Mouse (Mus musculus): ENCODE data around the gene Rftn2.

Gene Rftn2

GRCm38 (mm10) chr1:55226011-55226857, at the start of gene Rftn2:
TSS of gene Rftn2 (minus strand) at chr1:55226782.
- no peak for DNase-seq (ENCODE audit: low read depth)

GRCm38 (mm10) chr1:55265447-55265846, 38.9 kb upstream of the Rftn2 start:
- no peak for DNase-seq (ENCODE audit: low read depth)

DNA sequence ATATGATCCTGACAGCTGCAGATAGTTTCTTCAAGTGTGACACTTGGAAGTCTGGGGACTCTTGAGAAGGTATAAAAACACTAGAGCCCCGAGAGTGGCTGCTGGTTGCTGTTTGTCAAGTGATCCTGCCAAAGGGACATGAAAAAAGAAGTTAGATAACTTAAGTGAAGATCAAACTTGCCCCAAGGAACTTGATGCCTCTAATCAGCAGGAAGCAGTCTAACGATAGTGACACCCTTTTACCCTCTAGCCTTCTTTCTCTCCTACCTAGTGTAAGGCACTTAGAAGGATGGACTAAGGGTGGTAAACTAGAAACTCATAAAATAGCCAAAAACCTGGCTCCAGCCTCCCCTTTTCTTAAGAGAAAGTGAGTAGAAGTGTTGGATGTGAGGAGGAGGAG, 37.8 kb upstream of the Rftn2 start:
- no peak for DNase-seq (ENCODE audit: low read depth)

DNA sequence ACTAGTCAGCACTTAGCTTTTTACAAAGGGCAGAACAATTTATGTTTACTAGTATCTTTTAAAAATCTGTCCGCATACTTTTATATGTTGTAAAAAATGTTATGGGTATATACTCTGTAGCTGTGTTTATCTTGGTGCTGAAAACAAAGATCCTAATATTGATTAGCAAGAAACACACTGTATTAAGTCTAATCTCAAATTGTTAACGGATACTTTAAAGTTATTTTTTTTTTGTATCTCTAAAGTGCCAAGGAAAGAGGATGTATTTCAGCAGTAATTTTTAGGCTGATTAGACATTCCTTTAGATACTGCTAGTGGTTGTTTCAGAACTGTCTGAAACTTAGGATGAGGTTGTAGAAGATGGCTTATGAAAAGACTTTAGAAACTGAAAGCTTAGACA, 19.8 kb upstream of the Rftn2 start:
- no peak for DNase-seq (ENCODE audit: low read depth)

DNA sequence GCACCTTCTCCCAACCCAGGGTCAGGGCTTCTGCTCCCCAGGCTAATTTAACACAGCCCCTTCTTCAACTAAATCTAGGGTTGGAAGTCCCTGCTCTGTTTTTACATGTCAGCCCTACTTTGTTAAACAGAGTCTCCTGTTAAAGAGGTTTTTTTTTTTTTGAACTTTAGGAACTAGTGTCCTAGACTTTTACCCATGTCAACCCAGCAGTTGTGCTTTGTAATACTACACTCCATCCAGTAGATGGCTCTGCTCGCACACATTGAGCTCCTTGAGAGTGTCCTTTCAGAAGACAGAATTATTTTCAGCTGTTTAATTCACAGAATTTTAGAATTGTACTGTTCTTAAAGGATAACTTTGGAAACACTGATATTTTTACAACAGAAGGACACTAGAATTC, 12.7 kb upstream of the Rftn2 start:
- DNase-seq (ENCODE audit: low read depth): no peak

DNA sequence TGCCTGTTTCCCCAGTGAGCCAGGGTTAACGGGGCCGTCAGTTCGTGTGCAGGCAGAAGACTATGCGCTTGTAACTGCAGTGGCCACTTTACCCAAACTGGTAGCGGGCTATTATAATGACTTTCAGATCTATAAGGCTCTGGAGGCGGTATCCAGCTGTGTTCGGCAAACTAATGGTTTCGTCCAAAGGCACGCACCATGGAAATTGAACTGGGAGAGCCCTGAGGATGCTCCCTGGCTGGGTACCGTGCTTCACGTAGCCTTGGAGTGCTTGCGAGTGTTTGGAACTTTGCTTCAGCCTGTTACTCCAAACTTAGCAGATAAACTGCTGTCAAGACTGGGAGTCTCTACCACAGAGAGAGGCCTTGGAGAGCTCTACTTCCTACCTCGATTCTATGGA, 11.9 kb upstream of the Rftn2 start:
- DNase-seq (ENCODE audit: low read depth): no peak

DNA sequence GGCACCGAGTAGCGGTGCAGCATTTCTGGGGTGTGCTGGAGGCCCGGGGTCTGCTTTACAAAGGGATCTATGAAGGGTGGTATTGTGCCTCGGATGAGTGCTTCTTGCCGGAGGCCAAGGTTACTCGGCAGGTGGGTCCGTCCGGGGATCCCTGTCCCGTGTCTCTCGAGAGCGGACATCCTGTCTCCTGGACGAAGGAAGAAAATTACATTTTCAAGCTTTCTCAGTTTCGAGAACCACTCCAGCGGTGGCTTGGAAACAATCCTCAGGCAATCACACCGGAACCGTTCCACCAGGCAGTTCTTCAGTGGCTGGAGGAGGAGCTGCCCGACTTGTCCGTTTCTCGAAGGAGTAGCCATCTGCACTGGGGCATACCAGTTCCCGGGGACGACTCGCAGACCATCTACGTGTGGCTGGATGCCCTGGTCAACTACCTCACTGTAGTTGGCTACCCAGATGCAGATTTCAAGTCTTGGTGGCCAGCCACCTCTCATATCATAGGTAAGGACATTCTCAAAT, 11.1 kb upstream of the Rftn2 start:
- DNase-seq (ENCODE audit: low read depth): no peak

- DNase-seq (ENCODE audit: low read depth): peak; percentile 89
Observed at GRCm38 (mm10) chr1:55236890-55237642, 10.5 kb upstream of the Rftn2 start, which contains the start of gene Mars2. TSS of gene Mars2 (plus strand) at chr1:55237177.

- no peak for DNase-seq (ENCODE audit: low read depth)
Observed at GRCm38 (mm10) chr1:55236487-55236886, 9.9 kb upstream of the Rftn2 start.

GRCm38 (mm10) chr1:55234910-55235520, 8.4 kb upstream of the Rftn2 start:
- no peak for DNase-seq (ENCODE audit: low read depth)

DNA sequence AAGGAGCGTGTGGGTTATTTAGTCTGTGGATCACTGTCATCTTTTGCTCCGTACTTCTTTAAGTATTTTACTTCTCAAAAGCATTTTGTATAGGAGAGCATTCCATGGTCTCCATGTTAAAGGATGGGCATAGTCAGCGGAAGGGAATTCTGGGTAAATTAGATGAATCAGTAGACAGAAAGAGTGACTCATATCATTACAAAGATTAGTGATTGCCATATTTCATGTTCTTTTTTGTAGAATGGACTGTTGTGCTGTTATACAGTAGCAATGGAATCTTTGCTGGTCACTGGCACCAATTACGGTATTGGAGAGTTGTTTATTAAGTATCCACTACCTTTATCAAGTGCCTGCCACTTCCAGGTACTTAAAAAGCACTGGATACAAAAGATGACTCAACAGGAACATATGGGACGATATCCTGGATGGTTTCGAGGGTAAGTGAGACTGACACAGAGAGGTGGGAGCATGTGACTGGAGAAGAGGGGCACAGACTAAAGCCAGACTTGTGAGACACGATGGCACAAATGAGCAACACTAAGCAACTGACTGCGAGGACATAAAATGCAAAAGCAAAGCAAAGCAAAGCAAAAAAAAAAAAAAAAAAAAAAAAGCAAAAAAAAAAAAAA, 1.8 kb upstream of the Rftn2 start:
- DNase-seq (ENCODE audit: low read depth): no peak

- DNase-seq (ENCODE audit: low read depth): no peak
Observed at GRCm38 (mm10) chr1:55227376-55227775, 794 bp upstream of the Rftn2 start.

- no peak for DNase-seq (ENCODE audit: low read depth)
Observed at GRCm38 (mm10) chr1:55225398-55225797, 1.2 kb downstream of the Rftn2 start.

GRCm38 (mm10) chr1:55224111-55224510, 2.5 kb downstream of the Rftn2 start:
- no peak for DNase-seq (ENCODE audit: low read depth)

DNA sequence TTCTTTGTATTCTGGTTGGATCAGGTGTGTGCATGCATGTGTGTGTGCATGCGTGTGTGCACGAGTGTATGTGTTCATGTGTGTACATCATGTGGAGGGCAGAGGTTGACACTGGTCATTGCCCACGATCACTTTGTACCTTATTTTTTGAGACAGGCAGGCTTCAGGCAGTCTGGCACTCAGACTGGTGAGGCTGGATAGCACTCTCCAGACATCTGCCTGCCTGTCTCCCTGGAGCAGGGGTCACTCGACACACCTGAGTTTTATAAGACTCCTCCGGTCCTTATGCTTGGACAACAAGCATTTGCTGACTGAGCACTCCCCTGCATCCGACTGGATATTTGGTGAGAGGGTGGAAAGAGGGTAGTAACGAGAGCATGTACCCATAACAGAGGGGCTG, 3.6 kb downstream of the Rftn2 start:
- no peak for DNase-seq (ENCODE audit: low read depth)

DNA sequence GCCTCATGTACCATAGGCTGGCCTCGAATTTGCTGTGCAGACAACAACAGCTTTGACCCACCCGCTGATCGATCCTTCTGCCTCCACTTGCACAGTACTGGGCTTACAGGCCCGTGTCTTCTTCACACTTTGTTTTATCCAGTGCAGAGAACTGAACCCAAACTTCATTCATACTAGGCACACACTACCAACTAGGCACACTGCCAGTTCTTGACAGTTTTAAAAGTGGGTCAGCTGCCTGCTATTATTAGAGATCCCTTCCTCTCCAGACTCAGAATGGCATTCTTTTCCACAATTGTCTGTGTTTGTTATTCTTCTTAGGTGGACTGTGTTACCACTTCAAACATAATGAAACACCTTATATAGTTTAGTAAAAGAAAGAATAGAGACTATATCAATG, 5.2 kb downstream of the Rftn2 start:
- no peak for DNase-seq (ENCODE audit: low read depth)

- DNase-seq (ENCODE audit: low read depth): no peak
Observed at GRCm38 (mm10) chr1:55217191-55217590, 9.4 kb downstream of the Rftn2 start.

DNA sequence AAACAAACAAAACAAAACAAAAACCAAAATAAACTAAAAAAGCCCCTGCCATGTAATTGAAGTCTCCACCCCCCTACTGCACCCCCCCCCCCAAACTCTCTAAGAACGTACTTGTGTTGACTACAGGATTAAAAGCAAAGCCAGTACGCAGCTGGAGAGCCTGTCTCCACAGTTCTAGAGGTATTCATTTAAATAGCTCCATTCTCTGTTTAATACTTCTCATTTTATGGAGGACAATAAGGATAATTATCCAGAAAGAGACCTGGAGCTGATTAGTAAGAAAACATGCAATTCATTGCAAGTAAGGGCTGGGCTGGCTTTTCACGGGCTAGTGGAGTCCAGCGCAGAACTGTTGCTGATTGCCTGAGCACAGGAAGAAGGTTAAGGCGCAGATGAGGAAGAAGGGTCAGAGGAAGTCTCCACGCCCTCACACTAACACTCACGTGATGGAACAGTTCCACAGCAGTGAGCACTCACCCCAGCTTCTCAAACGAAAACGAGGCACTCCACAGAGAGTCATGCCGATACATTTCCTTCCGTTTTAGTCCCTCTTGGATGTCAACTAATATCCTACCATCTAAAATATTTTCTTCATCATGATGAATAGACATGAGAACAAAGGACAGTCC, 11.3 kb downstream of the Rftn2 start:
- no peak for DNase-seq (ENCODE audit: low read depth)

DNA sequence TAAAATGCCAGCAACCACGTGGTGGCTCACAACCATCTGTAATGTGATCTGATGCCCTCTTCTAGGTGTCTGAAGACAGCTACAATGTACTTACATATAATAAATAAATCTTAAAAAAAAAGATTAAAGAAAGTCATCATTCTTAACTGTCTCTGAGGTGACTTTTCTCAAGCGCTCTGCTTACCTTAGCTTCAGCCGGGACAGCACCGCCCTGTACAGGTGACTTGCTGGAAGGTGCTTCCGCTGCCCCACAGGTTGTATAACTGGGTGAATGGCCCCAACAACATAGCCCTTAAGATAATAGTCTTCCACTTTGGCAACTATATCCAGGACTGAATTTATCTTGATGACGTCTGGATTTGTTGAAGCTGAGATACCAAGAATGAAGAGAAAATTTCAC, 12.6 kb downstream of the Rftn2 start:
- DNase-seq (ENCODE audit: low read depth): no peak

DNA sequence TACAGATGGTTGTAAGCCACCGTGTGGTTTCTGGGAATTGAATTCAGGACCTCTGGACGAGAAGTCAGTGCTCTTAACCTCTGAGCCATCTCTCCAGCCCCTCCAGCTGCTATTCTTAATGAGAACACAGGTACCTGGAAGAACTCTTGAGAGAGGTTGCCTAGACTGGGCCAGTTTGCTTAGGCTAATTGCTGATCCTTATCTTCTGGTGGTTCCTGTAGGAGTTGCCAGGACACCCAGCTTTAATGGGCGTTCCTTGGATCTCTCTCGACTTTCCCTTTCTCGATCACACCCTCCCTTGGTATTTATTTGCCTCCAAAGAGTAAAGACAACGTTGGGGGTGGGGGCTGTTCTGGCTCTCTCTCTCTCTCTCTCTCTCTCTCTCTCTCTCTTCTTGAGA, 13.1 kb downstream of the Rftn2 start:
- DNase-seq (ENCODE audit: low read depth): no peak

DNA sequence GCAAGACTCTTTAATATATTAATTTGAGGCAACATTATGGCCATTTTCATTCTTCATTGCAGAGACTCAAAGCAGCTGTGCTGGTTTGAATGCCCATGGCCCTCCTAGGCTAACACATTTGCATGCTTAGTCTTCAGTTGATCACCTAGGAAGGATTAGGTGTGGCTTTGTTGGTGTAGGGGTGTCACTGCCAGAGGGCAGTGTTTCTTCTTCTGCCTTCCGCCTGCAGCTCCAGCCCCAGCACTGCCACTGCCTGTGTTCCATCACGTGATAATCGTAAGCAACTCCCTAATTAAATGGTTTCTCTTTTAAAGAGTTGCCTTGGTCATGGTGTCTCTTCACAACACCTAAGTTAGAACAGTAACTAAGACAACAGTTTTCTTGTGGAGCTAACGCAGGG, 13.8 kb downstream of the Rftn2 start:
- no peak for DNase-seq (ENCODE audit: low read depth)

DNA sequence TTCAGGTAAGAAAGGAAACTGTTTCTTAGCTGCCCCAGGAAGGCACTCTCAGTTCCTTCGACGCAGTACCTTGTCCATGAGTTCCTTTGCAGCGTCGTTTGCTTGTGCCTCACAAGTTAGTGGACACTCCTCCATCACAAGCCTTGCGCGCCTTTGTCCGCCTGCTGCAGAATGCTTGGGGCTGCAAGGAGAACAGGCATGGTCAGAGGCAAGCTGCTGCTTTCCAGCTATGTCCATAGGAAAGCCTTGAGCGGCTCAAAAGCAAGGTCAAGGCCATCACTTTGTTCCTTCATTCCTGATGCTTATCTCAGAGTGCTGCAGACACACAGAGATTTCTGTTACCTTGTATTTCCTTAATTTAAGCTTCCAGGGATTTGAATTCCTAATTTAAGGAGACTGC, 15.5 kb downstream of the Rftn2 start:
- DNase-seq (ENCODE audit: low read depth): no peak

All from fibroblast of lung, adult 2 months (primary cell).